Mouse (Mus musculus) granulocyte monocyte progenitor cell, adult 5-6 weeks (primary cell): ENCODE results near the gene Pappa2. TPM values are rescaled to one million over a fixed set of nuclear protein-coding genes. Genes with fewer than 3 reads are reported as not detected.

ENCODE experiments used
- ATAC-seq: replicated peaks from 2 replicates; pipeline ENCODE4 v1.8.0; 2016; ENCODE audit warnings: mild to moderate bottlenecking, moderate TSS enrichment, inconsistent platforms; ENCODE audit not compliant: poor library complexity, severe bottlenecking
- total RNA-seq, 2 experiments: library from RNA; stranded (forward) in 1 of 2; stranded (reverse) in 1 of 2; fragments of 200-712, 200-1000 nt in 1 of 2; fragments of >200 nt in 1 of 2; fragmentation: Nextera tagmentation in 1 of 2; gene quantifications; 2 replicates each; pipeline ENCODE4 v1.2.3; 2014 to 2017

The Pappa2 gene
- total RNA-seq, 2 experiments from 2014 or later: not detected

- no peak for ATAC-seq
Observed at GRCm38 (mm10) chr1:158770756-158771155, 209.5 kb downstream of the Pappa2 start.

GRCm38 (mm10) chr1:158770036-158770655 is 210.1 kb downstream of the Pappa2 start:
- ATAC-seq: no peak

- no peak for ATAC-seq
Observed at GRCm38 (mm10) chr1:158765842-158766241, 214.4 kb downstream of the Pappa2 start.

- ATAC-seq: no peak
Observed at GRCm38 (mm10) chr1:158764727-158765126, 215.6 kb downstream of the Pappa2 start.

GRCm38 (mm10) chr1:158764211-158764610 is 216.1 kb downstream of the Pappa2 start:
- ATAC-seq: no peak

GRCm38 (mm10) chr1:158748356-158749096 is 231.8 kb downstream of the Pappa2 start:
- ATAC-seq: no peak

- ATAC-seq: no peak
Observed at GRCm38 (mm10) chr1:158741449-158741848, 238.8 kb downstream of the Pappa2 start.

GRCm38 (mm10) chr1:158740949-158741348 is 239.3 kb downstream of the Pappa2 start:
- ATAC-seq: no peak

- no peak for ATAC-seq
Observed at GRCm38 (mm10) chr1:158740161-158740766, 240.0 kb downstream of the Pappa2 start.

GRCm38 (mm10) chr1:158739132-158739919 is 241.0 kb downstream of the Pappa2 start:
- ATAC-seq: no peak

- ATAC-seq: no peak
Observed at GRCm38 (mm10) chr1:158732868-158733496, 247.3 kb downstream of the Pappa2 start.

- ATAC-seq: no peak
Observed at GRCm38 (mm10) chr1:158713301-158714095, 266.8 kb downstream of the Pappa2 start.

GRCm38 (mm10) chr1:158701336-158701735 is 279.0 kb downstream of the Pappa2 start:
- no peak for ATAC-seq

GRCm38 (mm10) chr1:158700147-158700546 is 280.1 kb downstream of the Pappa2 start:
- no peak for ATAC-seq

GRCm38 (mm10) chr1:158699276-158699675 is 281.0 kb downstream of the Pappa2 start:
- no peak for ATAC-seq

GRCm38 (mm10) chr1:158697859-158698569 is 282.3 kb downstream of the Pappa2 start:
- ATAC-seq: peak; percentile 56

- ATAC-seq: no peak
Observed at GRCm38 (mm10) chr1:158697423-158697822, 282.9 kb downstream of the Pappa2 start.

- ATAC-seq: no peak
Observed at GRCm38 (mm10) chr1:158687726-158688125, 292.6 kb downstream of the Pappa2 start.
